Mouse (Mus musculus) heart, embryonic 10.5 days (tissue): ENCODE results near the gene Cdh7. TPM values are rescaled to one million over a fixed set of nuclear protein-coding genes. Genes with fewer than 3 reads are reported as not detected.
"Not testable (repeated sequence)": the region's sequence is repeated elsewhere in the genome, so short reads cannot be mapped to it uniquely, and the experiment has no call there.

Experiments
- DNase-seq: peaks from one replicate; pipeline ENCODE4 v3.0.0-alpha.2; 2017; ENCODE audit warnings: low spot score
- H3K27ac ChIP-seq: fragments of 300-500 bp; sonication (generic); 2 replicates; pipeline ENCODE4 v1.5.1; 2016; ENCODE audit warnings: mild to moderate bottlenecking
- H3K27me3 ChIP-seq: fragments of 300-500 bp; sonication (generic); 2 replicates; pipeline ENCODE4 v1.6.1; 2016; ENCODE audit warnings: mild to moderate bottlenecking; ENCODE audit not compliant: poor library complexity, insufficient read depth, severe bottlenecking
- H3K36me3 ChIP-seq: fragments of 300-500 bp; sonication (generic); 2 replicates; pipeline ENCODE4 v1.6.1; 2016; ENCODE audit warnings: mild to moderate bottlenecking, moderate library complexity
- H3K4me1 ChIP-seq: fragments of 300-500 bp; sonication (generic); 2 replicates; pipeline ENCODE4 v1.6.1; 2016; ENCODE audit warnings: mild to moderate bottlenecking
- H3K4me3 ChIP-seq: fragments of 300-500 bp; sonication (generic); 2 replicates; pipeline ENCODE4 v1.5.1; 2016; ENCODE audit warnings: mild to moderate bottlenecking, moderate library complexity
- H3K9me3 ChIP-seq: fragments of 300-500 bp; sonication (generic); 2 replicates; pipeline ENCODE4 v1.6.1; 2016; ENCODE audit warnings: mild to moderate bottlenecking, moderate library complexity
- WGBS: fragments of 180-500 bp; shearing (Covaris S2); methylation state at CpG from one replicate; pipeline ENCODE4 v1.1.7; 2016; 5-methylcytosine and 5-hydroxymethylcytosine counted together
- polyA plus RNA-seq: library from polyadenylated mRNA; unstranded; fragments of >200 nt; fragmentation: Nextera tagmentation; extraction: Ambion mirVana; gene quantifications from 2 replicates; pipeline ENCODE4 v1.2.1, GENCODE M21; 2016

The Cdh7 gene
- polyA plus RNA-seq, 1 experiment from 2014 or later, result 0.54 TPM

- no peaks in the 10 kb centered on the region for H3K4me1 ChIP-seq
- WGBS, result 70% methylated on average over 1 of the region's 1 CpGs
- no peaks in the 10 kb centered on the region for H3K36me3 ChIP-seq
- no peaks in the 10 kb centered on the region for H3K27me3 ChIP-seq
- no peak overlapping the region for H3K27ac ChIP-seq
- H3K9me3 ChIP-seq, result no peaks in the 10 kb centered on the region
- H3K4me3 ChIP-seq, result no peak overlapping the region
- no peak for DNase-seq
Measured at GRCm38 (mm10) chr1:110012153-110012552, 29.9 kb downstream of the Cdh7 start.

- no peak overlapping the region for H3K27ac ChIP-seq
- no peak for DNase-seq
- H3K27me3 ChIP-seq, result no peaks in the 10 kb centered on the region
- H3K4me1 ChIP-seq, result no peaks in the 10 kb centered on the region
- no peaks in the 10 kb centered on the region for H3K9me3 ChIP-seq
- H3K36me3 ChIP-seq, result no peaks in the 10 kb centered on the region
- H3K4me3 ChIP-seq, result no peak overlapping the region
Measured at GRCm38 (mm10) chr1:110056317-110056716, 74.1 kb downstream of the Cdh7 start.

GRCm38 (mm10) chr1:110067405-110067804 is 85.2 kb downstream of the Cdh7 start:
- 89% methylated on average over 1 of the region's 1 CpGs for WGBS
- Histone ChIP-seq H3K9me3 (no peaks in the 10 kb centered on the region), H3K27ac (no peak overlapping the region), H3K4me3 (no peak overlapping the region), H3K36me3 (no peaks in the 10 kb centered on the region), H3K4me1 (no peaks in the 10 kb centered on the region), H3K27me3 (no peaks in the 10 kb centered on the region)
- DNase-seq, result no peak

- H3K27me3 ChIP-seq, result no peaks in the 10 kb centered on the region
- DNase-seq, result no peak
- no peaks in the 10 kb centered on the region for H3K36me3 ChIP-seq
- H3K27ac ChIP-seq, result no peak overlapping the region
- no peak overlapping the region for H3K4me3 ChIP-seq
- H3K9me3 ChIP-seq, result no peaks in the 10 kb centered on the region
- no peaks in the 10 kb centered on the region for H3K4me1 ChIP-seq
Measured at GRCm38 (mm10) chr1:110078471-110078870, 96.2 kb downstream of the Cdh7 start.

- WGBS, result 76% methylated on average over 1 of the region's 1 CpGs
- no peaks in the 10 kb centered on the region for H3K36me3 ChIP-seq
- H3K9me3 ChIP-seq, result no peaks in the 10 kb centered on the region
- no peaks in the 10 kb centered on the region for H3K27me3 ChIP-seq
- no peaks in the 10 kb centered on the region for H3K4me1 ChIP-seq
- H3K4me3 ChIP-seq, result no peak overlapping the region
- no peak overlapping the region for H3K27ac ChIP-seq
- no peak for DNase-seq
Measured at GRCm38 (mm10) chr1:110118071-110118470, 135.8 kb downstream of the Cdh7 start.

GRCm38 (mm10) chr1:110118862-110119261 is 136.6 kb downstream of the Cdh7 start:
- Histone ChIP-seq H3K4me3 (no peak overlapping the region), H3K4me1 (no peaks in the 10 kb centered on the region), H3K9me3 (no peaks in the 10 kb centered on the region), H3K36me3 (no peaks in the 10 kb centered on the region), H3K27me3 (no peaks in the 10 kb centered on the region), H3K27ac (no peak overlapping the region)
- 85% methylated on average over 1 of the region's 1 CpGs for WGBS
- DNase-seq, result no peak

GRCm38 (mm10) chr1:110171459-110171858 is 189.2 kb downstream of the Cdh7 start:
- H3K27ac ChIP-seq, H3K4me3 ChIP-seq, H3K9me3 ChIP-seq, H3K36me3 ChIP-seq, H3K27me3 ChIP-seq, H3K4me1 ChIP-seq, DNase-seq: not testable (repeated sequence)
- 86% methylated on average over 6 of the region's 12 CpGs for WGBS
